17 mouse cellular contexts compared by ENCODE assay signal in the genomic region with DNA sequence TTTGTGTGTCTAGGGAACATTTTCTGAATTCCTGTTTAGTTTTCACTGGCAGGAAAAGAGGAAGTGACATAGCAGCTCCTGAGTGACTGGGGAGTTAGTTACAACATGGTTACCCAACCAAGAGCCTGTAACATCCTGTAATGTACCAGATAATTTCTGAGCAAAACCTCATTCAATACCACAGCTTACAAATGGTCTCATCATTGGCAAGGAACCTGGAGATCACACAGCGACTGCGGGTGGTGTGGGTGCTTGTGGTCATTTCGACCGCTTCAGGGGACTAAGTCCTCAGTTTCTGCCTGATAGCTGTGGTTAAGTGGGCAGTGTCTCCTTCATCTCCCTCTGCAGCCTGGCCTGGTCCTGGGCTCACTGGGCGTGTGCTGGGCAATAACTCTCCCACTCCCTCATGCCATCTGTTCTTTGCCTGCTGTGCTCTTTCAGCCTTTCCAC. TPM values are rescaled to one million over a fixed set of nuclear protein-coding genes. Genes with fewer than 3 reads are reported as not detected.
DNase-seq lines count a peak whose midpoint lies in the region; ATAC-seq lines count a peak whose summit lies in the region.
"Had no signal": no experiment of that assay in that cellular context is flagged by ENCODE, and none has a peak within 500 bp of the region (broad histone marks: within the 10 kb centered on the region; RNA-seq: fewer than 3 reads in every experiment).

No protein-coding gene starts in this region.

- peak; percentile 28 for DNase-seq in embryonic facial prominence, embryonic 14.5 days (ENCODE audit: low spot score)
- DNase-seq in embryonic facial prominence, embryonic 10.5 days (ENCODE audit: low spot score), result no peak
- peak; percentile 15 for DNase-seq in A20 (ENCODE audit: low read depth, low spot score)
- DNase-seq in thymus, postnatal 10 days (ENCODE audit: low spot score in 2 of 2), result no peak
- DNase-seq in neural tube, embryonic 10.5 days (ENCODE audit: extremely low spot score, low spot score), result no peak
- no peak for DNase-seq in hindbrain, embryonic 10.5 days (ENCODE audit: low spot score)
- DNase-seq: embryo, embryonic 11 days; heart, postnatal 36 days had no signal

- no peak for ATAC-seq in embryonic facial prominence, embryonic 14.5 days (ENCODE audit: low read depth)
- peak; percentile 77 for ATAC-seq in common myeloid progenitor, adult 5-6 weeks (replicated peaks; ENCODE audit: low read depth, poor library complexity, severe bottlenecking)
- peak; percentile 73 for ATAC-seq in megakaryocyte progenitor cell, adult 5-6 weeks (replicated peaks; ENCODE audit: poor library complexity)
- ATAC-seq: activated CD4-positive, CD25-positive, alpha-beta regulatory T cell, adult 4 months; intestine, embryonic 16.5 days; midbrain, embryonic 13.5 days had no signal

- 77% methylated on average over 5 of the region's 5 CpGs for WGBS in embryonic facial prominence, embryonic 14.5 days
- 93% methylated on average over 5 of the region's 5 CpGs for WGBS in embryonic facial prominence, embryonic 10.5 days
- WGBS in hindbrain, embryonic 10.5 days, result 87% methylated on average over 5 of the region's 5 CpGs

- no peaks in the 10 kb centered on the region for H3K27me3 ChIP-seq in embryonic facial prominence, embryonic 14.5 days (replicated peaks; ENCODE audit: control insufficient read depth, insufficient read depth, low read length)
- H3K27me3 ChIP-seq in embryonic facial prominence, embryonic 10.5 days (replicated peaks; ENCODE audit: low read depth, poor library complexity, severe bottlenecking), result no peaks in the 10 kb centered on the region
- H3K27me3 ChIP-seq in hindbrain, embryonic 10.5 days (ENCODE audit: insufficient read depth, poor library complexity, severe bottlenecking), result no peaks in the 10 kb centered on the region
- H3K27me3 ChIP-seq: forebrain, embryonic 12.5 days; midbrain, embryonic 13.5 days had no signal

- no peak overlapping the region for H3K4me3 ChIP-seq in embryonic facial prominence, embryonic 14.5 days (ENCODE audit: low read depth, low read length)
- no peak overlapping the region for H3K4me3 ChIP-seq in embryonic facial prominence, embryonic 10.5 days
- H3K4me3 ChIP-seq in hindbrain, embryonic 10.5 days, result no peak overlapping the region
- H3K4me3 ChIP-seq: forebrain, embryonic 12.5 days; midbrain, embryonic 13.5 days had no signal

- no peaks in the 10 kb centered on the region for H3K36me3 ChIP-seq in embryonic facial prominence, embryonic 14.5 days (ENCODE audit: control insufficient read depth, insufficient read depth, low read length)
- H3K36me3 ChIP-seq in embryonic facial prominence, embryonic 10.5 days (replicated peaks), result peaks cover 2% of the 10 kb centered on the region; the same call in 1 of the 2 replicates
- 0 out of 2 replicates have a peak, but pooled peaks cover 5% of the 10 kb centered on the region for H3K36me3 ChIP-seq in hindbrain, embryonic 10.5 days
- H3K36me3 ChIP-seq: forebrain, embryonic 12.5 days had no signal

- H3K4me2 ChIP-seq in embryonic facial prominence, embryonic 14.5 days (ENCODE audit: low read depth, low read length), result no peak overlapping the region
- H3K4me2 ChIP-seq: forebrain, embryonic 12.5 days; midbrain, embryonic 13.5 days had no signal

- no peak overlapping the region; the same call in 1 of the 2 replicates for H3K9ac ChIP-seq in embryonic facial prominence, embryonic 14.5 days (ENCODE audit: low read depth, low read length)
- H3K9ac ChIP-seq: forebrain, embryonic 12.5 days; midbrain, embryonic 13.5 days had no signal

- H3K4me1 ChIP-seq in embryonic facial prominence, embryonic 14.5 days (ENCODE audit: control insufficient read depth, insufficient read depth, low read length), result peaks cover 5% of the 10 kb centered on the region; the same call in 1 of the 2 replicates
- peaks cover 9% of the 10 kb centered on the region for H3K4me1 ChIP-seq in embryonic facial prominence, embryonic 10.5 days
- H3K4me1 ChIP-seq in hindbrain, embryonic 10.5 days (replicated peaks), result peaks cover 13% of the 10 kb centered on the region

- H3K9me3 ChIP-seq in embryonic facial prominence, embryonic 14.5 days (ENCODE audit: control insufficient read depth, low read length), result no peaks in the 10 kb centered on the region
- no peaks in the 10 kb centered on the region for H3K9me3 ChIP-seq in embryonic facial prominence, embryonic 10.5 days
- H3K9me3 ChIP-seq in hindbrain, embryonic 10.5 days, result no peaks in the 10 kb centered on the region
- H3K9me3 ChIP-seq: forebrain, embryonic 12.5 days; midbrain, embryonic 13.5 days had no signal

- H3K27ac ChIP-seq in embryonic facial prominence, embryonic 14.5 days (replicated peaks; ENCODE audit: low read depth, low read length), result no peak overlapping the region
- H3K27ac ChIP-seq in embryonic facial prominence, embryonic 10.5 days (replicated peaks), result no peak overlapping the region
- H3K27ac ChIP-seq in hindbrain, embryonic 10.5 days, result no peak overlapping the region
- H3K27ac ChIP-seq: forebrain, embryonic 12.5 days; midbrain, embryonic 13.5 days had no signal

RNA-seq across cellular contexts. Expression of a gene that starts 3.4 kb away (rescaled TPM):
- polyA plus RNA-seq in embryonic facial prominence, embryonic 14.5 days (2014; fragmentation: Nextera tagmentation; extraction: Ambion mirVana), result 34.0 and 36.8 TPM in 2 replicates
- polyA plus RNA-seq in embryonic facial prominence, embryonic 10.5 days (2016; fragmentation: Nextera tagmentation; extraction: Ambion mirVana), result 51.5 and 56.1 TPM in 2 replicates
- total RNA-seq in common myeloid progenitor, adult 5-6 weeks (2017), result 48.2 and 49.7 TPM in 2 replicates
- 106 and 126 TPM in 2 replicates for total RNA-seq in megakaryocyte progenitor cell, adult 5-6 weeks (2015)
- 106 and 129 TPM in 2 replicates for total RNA-seq in megakaryocyte progenitor cell, adult 5-6 weeks (2017)
- polyA plus RNA-seq in hindbrain, embryonic 10.5 days (2016; fragmentation: Nextera tagmentation; extraction: Ambion mirVana), result 35.1 and 48.3 TPM in 2 replicates

RNA-seq across cellular contexts. Expression of a gene that starts 50.1 kb away (rescaled TPM):
- 52.4 and 55.9 TPM in 2 replicates for polyA plus RNA-seq in embryonic facial prominence, embryonic 14.5 days (2014; fragmentation: Nextera tagmentation; extraction: Ambion mirVana)
- polyA plus RNA-seq in embryonic facial prominence, embryonic 10.5 days (2016; fragmentation: Nextera tagmentation; extraction: Ambion mirVana), result 39.5 and 40.6 TPM in 2 replicates
- 28.8 and 28.9 TPM in 2 replicates for total RNA-seq in common myeloid progenitor, adult 5-6 weeks (2017)
- 45.8 and 46.2 TPM in 2 replicates for total RNA-seq in megakaryocyte progenitor cell, adult 5-6 weeks (2015)
- 26.2 and 39.5 TPM in 2 replicates for total RNA-seq in megakaryocyte progenitor cell, adult 5-6 weeks (2017)
- 42.0 and 48.2 TPM in 2 replicates for polyA plus RNA-seq in hindbrain, embryonic 10.5 days (2016; fragmentation: Nextera tagmentation; extraction: Ambion mirVana)

RNA-seq across cellular contexts. Expression of a gene that starts 57.2 kb away (rescaled TPM):
- polyA plus RNA-seq in embryonic facial prominence, embryonic 14.5 days (2014; fragmentation: Nextera tagmentation; extraction: Ambion mirVana), result not detected in 2 replicates
- not detected in 2 replicates for polyA plus RNA-seq in embryonic facial prominence, embryonic 10.5 days (2016; fragmentation: Nextera tagmentation; extraction: Ambion mirVana)
- total RNA-seq in common myeloid progenitor, adult 5-6 weeks (2017), result not detected in 2 replicates
- total RNA-seq in megakaryocyte progenitor cell, adult 5-6 weeks (2015), result not detected in 2 replicates
- not detected in 2 replicates for total RNA-seq in megakaryocyte progenitor cell, adult 5-6 weeks (2017)
- not detected in 2 replicates for polyA plus RNA-seq in hindbrain, embryonic 10.5 days (2016; fragmentation: Nextera tagmentation; extraction: Ambion mirVana)
- total RNA-seq: gastrocnemius, postnatal 4 days; heart, postnatal 36 days; layer of hippocampus, adult 8-10 months had no signal
- polyA plus RNA-seq: activated CD4-positive, CD25-positive, alpha-beta regulatory T cell, adult 4 months; forebrain, embryonic 12.5 days; limb, embryonic 11.5 days had no signal

Comparison
In these comparisons a context has a peak if more than half of its experiments do, and no peak if none do; other contexts are left out.
1. DNase-seq: peak in embryonic facial prominence, embryonic 14.5 days (single experiment) and A20 (single experiment); none in embryonic facial prominence, embryonic 10.5 days (single experiment), thymus, postnatal 10 days (0 of 2), neural tube, embryonic 10.5 days (single experiment) and hindbrain, embryonic 10.5 days (single experiment).